Mouse (Mus musculus): Measurements from ENCODE around the gene Klk14. TPM values are rescaled to one million over a fixed set of nuclear protein-coding genes. Genes with fewer than 3 reads are reported as not detected.

Klk14 gene
- total and polyA plus RNA-seq, 2 experiments from 2014 or later, result not detected

- WGBS, result 7% methylated on average over 9 of the region's 9 CpGs
- DNase-seq, result no peak
These were observed 22.7 kb downstream of the Klk14 start for GRCm38 (mm10) chr7:43712917-43713316.

GRCm38 (mm10) chr7:43713741-43714351 lies 23.6 kb downstream of the Klk14 start:
- H3K4me2 ChIP-seq (ENCODE audit: low read depth), result no peak overlapping the region
- H3K27me3 ChIP-seq (ENCODE audit: insufficient read depth, low read length), result no peaks in the 10 kb centered on the region
- 10% methylated on average over 19 of the region's 19 CpGs for WGBS
- H3K36me3 ChIP-seq (ENCODE audit: insufficient read depth), result no peaks in the 10 kb centered on the region
- no peaks in the 10 kb centered on the region for H3K9me3 ChIP-seq (ENCODE audit: low read length)
- no peak overlapping the region for H3K4me3 ChIP-seq (ENCODE audit: low read depth, low read length)
- no peak overlapping the region for H3K27ac ChIP-seq (ENCODE audit: low read depth, low read length)
- H3K4me1 ChIP-seq (ENCODE audit: insufficient read depth), result no peaks in the 10 kb centered on the region
- DNase-seq (no peak), ATAC-seq (no peak)
- TF ChIP-seq CTCF (IDR thresholded peaks at IDR 0.05; ENCODE audit: low read depth), result no peak
- H3K9ac ChIP-seq, result no peak overlapping the region

More at GRCm38 (mm10) chr7:43712917-43713316, 22.7 kb downstream of the Klk14 start:
- Histone ChIP-seq H3K4me1 (ENCODE audit: insufficient read depth) (no peaks in the 10 kb centered on the region), H3K4me2 (ENCODE audit: low read depth) (no peak overlapping the region), H3K36me3 (ENCODE audit: insufficient read depth) (no peaks in the 10 kb centered on the region), H3K27me3 (ENCODE audit: insufficient read depth, low read length) (no peaks in the 10 kb centered on the region), H3K27ac (ENCODE audit: low read depth, low read length) (no peak overlapping the region), H3K4me3 (ENCODE audit: low read depth, low read length) (no peak overlapping the region), H3K9me3 (ENCODE audit: low read length) (no peaks in the 10 kb centered on the region), H3K9ac (no peak overlapping the region)
- TF ChIP-seq CTCF (IDR thresholded peaks at IDR 0.05; ENCODE audit: low read depth), result no peak
- no peak for ATAC-seq

Other genes starting within 250 kb of the Klk14 start
- gene Cldnd2, start 249.6 kb upstream of the Klk14 start, total RNA-seq (2014; rRNA removed), result not detected in 2 replicates
- gene Cldnd2, start 249.6 kb upstream of the Klk14 start, polyA plus RNA-seq (2015; fragmentation: Nextera tagmentation; extraction: Ambion mirVana), result not detected in 2 replicates
- gene Etfb, start 246.3 kb upstream of the Klk14 start, total RNA-seq (2014; rRNA removed), result 38.2 and 46.1 TPM in 2 replicates
- gene Etfb, start 246.3 kb upstream of the Klk14 start, polyA plus RNA-seq (2015; fragmentation: Nextera tagmentation; extraction: Ambion mirVana), result 101 and 117 TPM in 2 replicates
- gene Gm45233, start 246.3 kb upstream of the Klk14 start, total RNA-seq (2014; rRNA removed), result 0.31 and 3.7 TPM in 2 replicates
- gene Gm45233, start 246.3 kb upstream of the Klk14 start, polyA plus RNA-seq (2015; fragmentation: Nextera tagmentation; extraction: Ambion mirVana), result 0.30 TPM in 1 of 2 replicates, not detected in the other
- gene Vsig10l, start 227.3 kb upstream of the Klk14 start, total RNA-seq (2014; rRNA removed), result 4.2 and 16.9 TPM in 2 replicates
- gene Vsig10l, start 227.3 kb upstream of the Klk14 start, polyA plus RNA-seq (2015; fragmentation: Nextera tagmentation; extraction: Ambion mirVana), result 8.1 and 13.8 TPM in 2 replicates
- gene Iglon5, start 200.3 kb upstream of the Klk14 start, total RNA-seq (2014; rRNA removed), result 24.9 and 26.1 TPM in 2 replicates
- gene Iglon5, start 200.3 kb upstream of the Klk14 start, polyA plus RNA-seq (2015; fragmentation: Nextera tagmentation; extraction: Ambion mirVana), result 3.0 and 4.4 TPM in 2 replicates
- not detected in 2 replicates for gene 4931406B18Rik, start 184.5 kb upstream of the Klk14 start, total RNA-seq (2014; rRNA removed)
- gene 4931406B18Rik, start 184.5 kb upstream of the Klk14 start, polyA plus RNA-seq (2015; fragmentation: Nextera tagmentation; extraction: Ambion mirVana), result not detected in 2 replicates
- 0.77 and 1.0 TPM in 2 replicates for gene Cd33, start 146.0 kb upstream of the Klk14 start, total RNA-seq (2014; rRNA removed)
- 1.2 and 1.7 TPM in 2 replicates for gene Cd33, start 146.0 kb upstream of the Klk14 start, polyA plus RNA-seq (2015; fragmentation: Nextera tagmentation; extraction: Ambion mirVana)
- gene Zfp658, start 128.2 kb upstream of the Klk14 start, total RNA-seq (2014; rRNA removed), result 12.4 and 12.6 TPM in 2 replicates
- gene Zfp658, start 128.2 kb upstream of the Klk14 start, polyA plus RNA-seq (2015; fragmentation: Nextera tagmentation; extraction: Ambion mirVana), result 1.6 and 3.1 TPM in 2 replicates
- 20.2 and 22.5 TPM in 2 replicates for gene Zfp719, start 110.8 kb upstream of the Klk14 start, total RNA-seq (2014; rRNA removed)
- gene Zfp719, start 110.8 kb upstream of the Klk14 start, polyA plus RNA-seq (2015; fragmentation: Nextera tagmentation; extraction: Ambion mirVana), result 3.2 and 5.8 TPM in 2 replicates
- gene Zfp819, start 83.2 kb upstream of the Klk14 start, total RNA-seq (2014; rRNA removed), result 0.33 and 0.85 TPM in 2 replicates
- gene Zfp819, start 83.2 kb upstream of the Klk14 start, polyA plus RNA-seq (2015; fragmentation: Nextera tagmentation; extraction: Ambion mirVana), result 0.23 TPM in 2 replicates
- 0.15 TPM in 1 of 2 replicates, not detected in the other for gene Ceacam18, start 55.7 kb upstream of the Klk14 start, total RNA-seq (2014; rRNA removed)
- not detected in 2 replicates for gene Ceacam18, start 55.7 kb upstream of the Klk14 start, polyA plus RNA-seq (2015; fragmentation: Nextera tagmentation; extraction: Ambion mirVana)
- 1.2 TPM in 1 of 2 replicates, not detected in the other for gene Siglece, start 30.3 kb upstream of the Klk14 start, total RNA-seq (2014; rRNA removed)
- 0.31 and 0.64 TPM in 2 replicates for gene Siglece, start 30.3 kb upstream of the Klk14 start, polyA plus RNA-seq (2015; fragmentation: Nextera tagmentation; extraction: Ambion mirVana)
- gene Ctu1, start 18.4 kb upstream of the Klk14 start, total RNA-seq (2014; rRNA removed), result 36.9 and 40.3 TPM in 2 replicates
- gene Ctu1, start 18.4 kb upstream of the Klk14 start, polyA plus RNA-seq (2015; fragmentation: Nextera tagmentation; extraction: Ambion mirVana), result 22.5 and 22.9 TPM in 2 replicates
- not detected in 2 replicates for gene Klk13, start 22.1 kb downstream of the Klk14 start, total RNA-seq (2014; rRNA removed)
- 0.11 TPM in 1 of 2 replicates, not detected in the other for gene Klk13, start 22.1 kb downstream of the Klk14 start, polyA plus RNA-seq (2015; fragmentation: Nextera tagmentation; extraction: Ambion mirVana)
- gene Klk12, start 78.5 kb downstream of the Klk14 start, total RNA-seq (2014; rRNA removed), result not detected in 2 replicates
- gene Klk12, start 78.5 kb downstream of the Klk14 start, polyA plus RNA-seq (2015; fragmentation: Nextera tagmentation; extraction: Ambion mirVana), result not detected in 2 replicates
- gene Klk11, start 84.2 kb downstream of the Klk14 start, total RNA-seq (2014; rRNA removed), result not detected in 2 replicates
- gene Klk11, start 84.2 kb downstream of the Klk14 start, polyA plus RNA-seq (2015; fragmentation: Nextera tagmentation; extraction: Ambion mirVana), result 0.15 TPM in 1 of 2 replicates, not detected in the other
- gene Klk10, start 90.6 kb downstream of the Klk14 start, total RNA-seq (2014; rRNA removed), result 0.23 TPM in 1 of 2 replicates, not detected in the other
- gene Klk10, start 90.6 kb downstream of the Klk14 start, polyA plus RNA-seq (2015; fragmentation: Nextera tagmentation; extraction: Ambion mirVana), result 0.18 and 0.30 TPM in 2 replicates
- gene Klk9, start 101.5 kb downstream of the Klk14 start, total RNA-seq (2014; rRNA removed), result not detected in 2 replicates
- gene Klk9, start 101.5 kb downstream of the Klk14 start, polyA plus RNA-seq (2015; fragmentation: Nextera tagmentation; extraction: Ambion mirVana), result not detected in 2 replicates
- gene Klk8, start 107.2 kb downstream of the Klk14 start, total RNA-seq (2014; rRNA removed), result 8.4 and 13.4 TPM in 2 replicates
- gene Klk8, start 107.2 kb downstream of the Klk14 start, polyA plus RNA-seq (2015; fragmentation: Nextera tagmentation; extraction: Ambion mirVana), result 10.4 TPM in 2 replicates
- not detected in 2 replicates for gene Klk7, start 120.9 kb downstream of the Klk14 start, total RNA-seq (2014; rRNA removed)
- gene Klk7, start 120.9 kb downstream of the Klk14 start, polyA plus RNA-seq (2015; fragmentation: Nextera tagmentation; extraction: Ambion mirVana), result 0.08 and 0.18 TPM in 2 replicates
- not detected in 2 replicates for gene Klk6, start 134.1 kb downstream of the Klk14 start, total RNA-seq (2014; rRNA removed)
- gene Klk6, start 134.1 kb downstream of the Klk14 start, polyA plus RNA-seq (2015; fragmentation: Nextera tagmentation; extraction: Ambion mirVana), result not detected in 2 replicates
- not detected in 2 replicates for gene Klk5, start 151.6 kb downstream of the Klk14 start, total RNA-seq (2014; rRNA removed)
- gene Klk5, start 151.6 kb downstream of the Klk14 start, polyA plus RNA-seq (2015; fragmentation: Nextera tagmentation; extraction: Ambion mirVana), result not detected in 2 replicates
- gene Klk4, start 190.7 kb downstream of the Klk14 start, total RNA-seq (2014; rRNA removed), result 0.71 TPM in 1 of 2 replicates, not detected in the other
- 1.1 and 1.3 TPM in 2 replicates for gene Klk4, start 190.7 kb downstream of the Klk14 start, polyA plus RNA-seq (2015; fragmentation: Nextera tagmentation; extraction: Ambion mirVana)
- gene Klk15, start 243.3 kb downstream of the Klk14 start, total RNA-seq (2014; rRNA removed), result not detected in 2 replicates
- not detected in 2 replicates for gene Klk15, start 243.3 kb downstream of the Klk14 start, polyA plus RNA-seq (2015; fragmentation: Nextera tagmentation; extraction: Ambion mirVana)

Measured in forebrain, postnatal 0 days (tissue).